Mouse (Mus musculus) heart, postnatal 14 days (tissue): Measurements from ENCODE around the gene Slc6a12. TPM values are rescaled to one million over a fixed set of nuclear protein-coding genes. Genes with fewer than 3 reads are reported as not detected.

Source experiments
- DNase-seq, 2 experiments: peaks; one replicate each; pipeline ENCODE4 v3.0.0; 2021 to 2022
- intact Hi-C: fragments of 180-260 bp; cut with DNase I; formaldehyde crosslinking; loops from one replicate; pipeline ENCODE4 v1.15.1; 2025
- long read RNA-seq, 2 experiments: library from polyadenylated mRNA; stranded (forward); transcript quantifications; one replicate each; pipeline ENCODE4 v2.0.0; 2021
- total RNA-seq, 2 experiments: library from RNA; stranded (reverse); gene quantifications; 2 replicates each; pipeline ENCODE4 v1.2.3; 2021

Gene Slc6a12
- not detected for total RNA-seq
- long read RNA-seq, experiment 1: 0 reads
- long read RNA-seq, experiment 2: 0 reads

- DNase-seq: no peak
- intact Hi-C loops: no loop called here
These were observed at the start of gene Slc6a12 for GRCm38 (mm10) chr6:121343026-121343770. TSS of gene Slc6a12 (plus strand) at chr6:121343076.

GRCm38 (mm10) chr6:121299317-121299716 is 43.6 kb upstream of the Slc6a12 start:
- DNase-seq: no peak
- intact Hi-C loops: no loop called here

- DNase-seq: peak; percentile 36 to 44
- intact Hi-C loops: no loop called here
These were observed 42.9 kb upstream of the Slc6a12 start, which contains the start of gene Slc6a13 for GRCm38 (mm10) chr6:121299954-121300353. TSS of gene Slc6a13 (plus strand) at chr6:121300227.

GRCm38 (mm10) chr6:121300504-121300903 is 42.4 kb upstream of the Slc6a12 start:
- intact Hi-C loops: no loop called here
- no peak for DNase-seq

GRCm38 (mm10) chr6:121303466-121304220 is 39.2 kb upstream of the Slc6a12 start:
- DNase-seq: no peak
- intact Hi-C loops: no loop called here

- intact Hi-C loops: no loop called here
- DNase-seq: no peak
These were observed 38.2 kb upstream of the Slc6a12 start for GRCm38 (mm10) chr6:121304630-121305029.

GRCm38 (mm10) chr6:121305571-121305970 is 37.3 kb upstream of the Slc6a12 start:
- intact Hi-C loops: no loop called here
- DNase-seq: no peak

GRCm38 (mm10) chr6:121310984-121311383 is 31.9 kb upstream of the Slc6a12 start:
- intact Hi-C loops: no loop called here
- DNase-seq: no peak

DNA sequence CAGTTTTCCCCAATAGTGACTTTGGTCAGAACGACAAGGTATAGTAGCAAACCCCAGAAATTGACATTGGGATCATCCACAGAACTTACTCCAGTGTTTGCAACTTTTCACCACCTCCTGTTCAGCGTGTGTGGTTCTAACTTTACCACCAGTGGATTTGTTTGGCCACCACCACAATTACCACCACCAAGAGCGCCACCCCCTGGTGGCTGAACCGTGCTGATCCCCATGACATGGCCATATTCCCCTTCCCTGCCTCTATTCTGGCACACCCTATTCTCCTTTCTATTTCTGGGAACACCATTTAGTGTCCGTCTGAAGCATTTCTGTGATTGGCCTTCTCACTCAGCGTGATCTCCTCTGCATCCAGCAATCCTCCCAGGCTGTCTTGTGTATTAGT is 23.8 kb upstream of the Slc6a12 start:
- intact Hi-C loops: no loop called here
- DNase-seq: no peak

DNA sequence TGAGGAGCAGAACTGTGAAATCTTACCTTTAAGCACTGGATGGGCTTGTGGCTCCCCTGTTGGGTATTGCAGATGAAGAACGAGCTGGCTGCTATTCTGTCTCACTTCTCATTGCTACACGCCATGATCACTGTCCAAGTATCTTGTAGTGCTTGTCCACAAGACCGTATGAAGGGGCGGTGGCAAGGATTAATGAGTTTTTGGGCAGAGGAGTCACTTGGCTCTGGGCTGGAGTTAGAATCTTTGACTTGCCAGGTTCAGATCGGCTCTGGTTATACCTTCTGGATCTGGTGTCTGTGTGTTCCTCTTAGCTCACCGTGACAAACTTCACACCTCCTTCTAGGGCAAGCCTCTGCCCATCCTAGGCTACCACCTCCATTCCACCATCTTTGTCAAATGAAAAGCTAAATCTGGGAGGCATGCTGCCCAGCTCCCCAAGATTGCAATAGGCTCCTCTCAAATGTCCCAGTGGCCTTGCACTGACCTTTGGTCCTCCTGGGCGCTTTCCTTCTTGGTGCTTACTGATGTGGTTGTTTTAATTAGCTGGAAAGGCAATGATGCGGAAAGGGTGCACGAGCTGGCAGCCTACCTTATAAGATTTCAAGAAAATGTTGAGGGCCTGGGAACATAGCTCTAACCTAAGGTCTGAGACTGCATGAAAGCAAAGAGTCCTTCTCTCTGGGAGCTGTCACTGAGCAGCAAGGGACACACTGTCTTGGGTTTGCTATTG is 20.3 kb upstream of the Slc6a12 start:
- intact Hi-C loops: no loop called here
- no peak for DNase-seq

GRCm38 (mm10) chr6:121325298-121325697 is 17.6 kb upstream of the Slc6a12 start:
- DNase-seq: no peak
- intact Hi-C loops: no loop called here

DNA sequence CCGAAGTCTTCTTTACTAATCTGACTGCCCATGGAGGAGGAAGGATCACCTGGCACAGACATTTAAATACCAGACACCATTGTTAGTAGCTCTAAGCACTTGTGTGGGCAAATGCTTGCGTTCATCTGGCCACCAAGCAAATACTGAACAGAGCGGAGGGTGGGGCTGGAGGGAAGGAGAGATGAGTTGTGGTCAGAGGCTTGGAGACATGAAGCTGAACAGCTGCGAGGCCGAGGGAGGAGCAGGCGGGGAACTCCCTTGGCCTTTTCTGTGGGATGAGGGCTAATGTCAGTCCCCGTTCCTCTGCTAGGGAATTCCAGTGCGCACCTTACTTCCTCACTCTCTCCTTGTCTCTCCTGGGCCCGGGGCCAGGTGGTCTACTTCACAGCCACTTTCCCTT is 17.1 kb upstream of the Slc6a12 start:
- DNase-seq: no peak
- intact Hi-C loops: no loop called here

DNA sequence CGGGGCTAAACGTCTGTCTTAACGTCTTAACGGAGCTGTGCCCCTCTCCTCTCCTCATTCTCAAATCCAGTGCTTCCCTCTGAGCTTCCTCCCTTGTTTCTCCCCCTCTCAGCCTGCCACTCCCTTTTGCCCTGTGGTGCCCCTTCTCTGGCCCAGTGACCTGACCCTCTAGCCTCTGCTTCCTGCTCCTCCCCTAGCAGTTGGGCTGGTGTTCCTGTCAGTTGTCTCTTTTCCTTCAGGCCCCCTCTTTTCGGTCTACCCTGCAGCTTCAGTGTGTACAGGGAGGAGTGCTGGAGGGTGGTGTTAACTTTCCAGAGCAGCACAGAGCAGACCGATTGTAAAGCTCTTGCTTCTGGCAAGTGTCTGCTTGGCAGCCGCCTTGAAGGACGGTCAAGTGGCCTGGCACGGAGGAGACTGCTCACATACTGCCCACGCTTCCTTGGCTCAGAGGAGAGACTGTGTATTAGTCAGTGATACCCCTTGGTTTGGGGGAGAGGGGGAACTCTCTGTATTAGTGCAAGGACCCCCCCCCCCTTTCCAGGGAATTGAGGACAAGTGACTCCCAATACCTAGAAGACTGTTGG is 16.3 kb upstream of the Slc6a12 start:
- peak in 1 of 2 experiments; percentile 61 for DNase-seq

DNA sequence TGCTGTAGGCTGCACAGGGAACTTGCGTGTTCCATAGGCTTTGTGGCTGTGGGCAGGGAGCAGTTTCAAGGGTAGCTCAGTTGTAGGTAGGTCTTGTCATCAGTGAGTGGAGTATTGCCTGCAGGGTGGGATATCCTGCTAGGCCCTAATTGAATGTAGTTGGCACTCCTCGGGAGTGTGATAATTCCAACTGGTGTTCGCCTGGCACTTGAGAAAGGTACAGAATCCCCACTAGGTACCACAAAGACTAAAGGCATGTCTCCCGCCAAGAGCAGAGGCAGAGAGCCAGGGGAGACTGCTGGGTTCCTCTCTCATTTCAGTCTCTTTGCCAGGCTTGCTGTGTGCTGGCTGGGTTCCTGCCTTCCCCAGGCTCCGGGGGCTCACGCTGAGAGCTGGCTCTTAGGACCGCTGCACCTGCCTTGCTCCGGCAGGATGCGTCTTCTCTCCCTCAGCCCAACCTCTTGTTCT is 14.4 kb upstream of the Slc6a12 start:
- intact Hi-C loops: no loop called here
- DNase-seq: peak in 1 of 2 experiments; percentile 35

More for the DNA sequence above, 16.3 kb upstream of the Slc6a12 start:
- intact Hi-C loops: no loop called here

DNA sequence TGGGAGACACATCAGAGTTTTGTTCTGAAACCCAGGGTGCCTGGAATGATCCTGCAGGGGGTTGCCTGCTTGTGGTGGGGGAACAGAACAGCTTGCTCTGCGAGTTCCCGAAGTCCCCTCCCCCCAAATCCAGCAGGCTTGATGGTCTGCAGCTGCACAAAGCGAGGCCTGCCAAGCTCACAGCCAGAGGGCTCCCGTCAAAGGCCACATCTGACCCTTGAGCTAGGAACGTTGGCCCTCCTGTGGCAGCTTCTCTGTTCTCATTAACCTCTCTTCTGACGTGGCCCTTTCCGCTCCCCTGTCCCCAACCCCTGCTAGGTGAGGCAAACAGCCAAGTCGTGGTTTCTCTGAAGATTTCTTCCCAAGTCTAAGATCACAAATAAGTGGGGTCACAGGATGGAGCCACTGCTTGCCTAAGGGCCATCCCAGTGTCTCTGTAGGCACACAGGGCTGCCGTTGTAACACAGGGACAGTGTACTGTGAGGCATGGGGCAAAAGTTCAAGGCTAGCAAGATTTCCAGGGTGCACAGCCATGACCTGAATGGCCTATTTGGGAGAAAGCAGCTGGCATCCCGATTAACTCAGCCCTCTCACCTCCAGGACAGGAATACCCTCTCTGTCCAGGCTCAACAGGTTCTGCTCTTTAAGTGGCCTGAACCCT is 12.9 kb upstream of the Slc6a12 start:
- intact Hi-C loops: no loop called here
- peak; percentile 36 to 54 for DNase-seq

- DNase-seq: no peak
- intact Hi-C loops: loop anchor here (5.0 kb wide), 1 partner anchor 64 kb away; no protein-coding TSS in a partner anchor
These were observed 7.0 kb upstream of the Slc6a12 start for GRCm38 (mm10) chr6:121335841-121336240.

DNA sequence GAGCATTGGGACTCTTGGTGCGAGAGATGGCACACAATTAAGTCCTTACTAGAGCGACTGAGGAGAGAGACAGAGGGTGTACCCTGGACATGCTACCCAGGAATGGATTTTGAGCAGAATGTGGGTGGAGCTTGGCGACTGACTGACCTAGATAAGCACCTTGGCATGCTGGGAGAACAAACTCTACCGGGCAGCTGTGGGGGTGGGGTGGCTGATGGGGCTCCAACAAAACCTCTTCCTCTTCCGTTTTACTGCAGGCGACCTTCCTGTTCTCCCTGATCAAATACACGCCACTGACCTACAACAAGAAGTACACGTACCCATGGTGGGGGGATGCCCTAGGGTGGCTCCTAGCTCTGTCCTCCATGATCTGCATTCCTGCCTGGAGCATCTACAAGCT is 6.3 kb upstream of the Slc6a12 start:
- no peak for DNase-seq
- intact Hi-C loops: loop anchor here (5.0 kb wide), 1 partner anchor 64 kb away; no protein-coding TSS in a partner anchor

DNA sequence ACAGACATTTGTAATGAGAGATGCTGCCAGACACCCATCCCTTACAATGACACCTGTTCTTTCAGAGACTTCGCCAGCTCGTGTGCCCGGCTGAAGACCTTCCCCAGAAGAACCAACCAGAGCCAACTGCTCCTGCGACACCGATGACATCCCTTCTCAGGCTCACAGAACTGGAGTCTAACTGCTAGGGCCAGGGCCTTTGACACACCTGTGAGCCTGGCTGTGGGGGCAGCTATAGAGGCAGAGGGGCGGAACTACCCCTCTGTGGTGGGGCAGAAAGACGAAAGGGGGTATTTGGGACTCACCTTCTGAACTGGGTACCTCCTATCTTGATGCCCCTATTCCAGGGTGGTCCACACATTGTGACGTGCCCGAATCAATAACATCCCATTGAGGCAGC is 5.6 kb upstream of the Slc6a12 start:
- intact Hi-C loops: loop anchor here (5.0 kb wide), 1 partner anchor 65 kb away; no protein-coding TSS in a partner anchor
- no peak for DNase-seq

GRCm38 (mm10) chr6:121337770-121338518 is 4.9 kb upstream of the Slc6a12 start:
- DNase-seq: peak; percentile 75 to 82
- intact Hi-C loops: loop anchor here (1.0 to 5.0 kb wide), 2 partner anchors 66 to 195 kb away; no protein-coding TSS in a partner anchor
